Mouse (Mus musculus) forebrain, embryonic 11.5 days (tissue): ENCODE results near the gene Flnb. TPM values are rescaled to one million over a fixed set of nuclear protein-coding genes. Genes with fewer than 3 reads are reported as not detected.

Experiments used
- ATAC-seq: fragments of 200-750 bp; cut with Nextera tagmentation; replicated peaks from 2 replicates; pipeline ENCODE4 v1.8.0; 2017; ENCODE audit warnings: moderate TSS enrichment; ENCODE audit not compliant: low FRiP score
- DNase-seq: peaks from one replicate; pipeline ENCODE4 v3.0.0-alpha.2; 2017; ENCODE audit warnings: low spot score
- H3K27ac ChIP-seq: fragments of 300-500 bp; sonication (generic); 2 replicates; pipeline ENCODE4 v1.5.1; 2014; ENCODE audit warnings: low read depth, low read length
- H3K27me3 ChIP-seq: fragments of 300-500 bp; sonication (generic); 2 replicates; pipeline ENCODE4 v1.6.1; 2014; ENCODE audit warnings: mild to moderate bottlenecking, low read length, mixed read lengths; ENCODE audit not compliant: control insufficient read depth, insufficient read depth
- H3K36me3 ChIP-seq: fragments of 300-500 bp; sonication (generic); 2 replicates; pipeline ENCODE4 v1.6.1; 2014; ENCODE audit warnings: mild to moderate bottlenecking, low read length, moderate library complexity, mixed read lengths; ENCODE audit not compliant: control insufficient read depth, insufficient read depth
- H3K4me1 ChIP-seq: fragments of 300-500 bp; sonication (generic); replicated peaks from 2 replicates; pipeline ENCODE4 v1.6.1; 2014; ENCODE audit warnings: low read length, mixed read lengths; ENCODE audit not compliant: control insufficient read depth, insufficient read depth
- H3K4me2 ChIP-seq: fragments of 300-500 bp; sonication (generic); 2 replicates; pipeline ENCODE4 v1.6.1; 2014; ENCODE audit warnings: low read depth, mild to moderate bottlenecking, low read length, moderate library complexity, mixed read lengths; ENCODE audit not compliant: severe bottlenecking
- H3K4me3 ChIP-seq: fragments of 300-500 bp; sonication (generic); 2 replicates; pipeline ENCODE4 v1.5.1; 2014; ENCODE audit warnings: low read depth, low read length
- H3K9ac ChIP-seq: fragments of 300-500 bp; sonication (generic); 2 replicates; pipeline ENCODE4 v1.6.1; 2014; ENCODE audit warnings: low read length
- H3K9me3 ChIP-seq: fragments of 300-500 bp; sonication (generic); 2 replicates; pipeline ENCODE4 v1.6.1; 2016; ENCODE audit warnings: low read length, mixed read lengths; ENCODE audit not compliant: control insufficient read depth
- WGBS: fragments of 180-500 bp; shearing (Covaris S2); extraction: QIAGEN DNeasy Blood & Tissue Kit; methylation state at CpG from one replicate; pipeline ENCODE4 v1.1.7; 2014; 5-methylcytosine and 5-hydroxymethylcytosine counted together
- polyA plus RNA-seq: library from polyadenylated mRNA; unstranded; fragments of >200 nt; fragmentation: Nextera tagmentation; extraction: Ambion mirVana; gene quantifications from 2 replicates; pipeline ENCODE4 v1.2.1, GENCODE M21; 2014

Flnb gene
- polyA plus RNA-seq, 1 experiment from 2014 or later = 27.2 TPM

GRCm38 (mm10) chr14:7863199-7863598 is 45.4 kb downstream of the Flnb start:
- no peak for DNase-seq
- no peak overlapping the region for H3K27ac ChIP-seq
- H3K9ac ChIP-seq = no peak overlapping the region
- no peak overlapping the region for H3K4me3 ChIP-seq
- no peaks in the 10 kb centered on the region for H3K4me1 ChIP-seq
- 93% methylated on average over 5 of the region's 5 CpGs for WGBS
- H3K36me3 ChIP-seq = no peaks in the 10 kb centered on the region; the same call in 1 of the 2 replicates
- no peak for ATAC-seq
- no peaks in the 10 kb centered on the region for H3K27me3 ChIP-seq
- H3K9me3 ChIP-seq = no peaks in the 10 kb centered on the region
- H3K4me2 ChIP-seq = no peak overlapping the region

- no peak for ATAC-seq
- Histone ChIP-seq H3K27ac (no peak overlapping the region), H3K4me3 (no peak overlapping the region), H3K9ac (no peak overlapping the region), H3K4me1 (no peaks in the 10 kb centered on the region), H3K27me3 (no peaks in the 10 kb centered on the region), H3K4me2 (no peak overlapping the region), H3K9me3 (no peaks in the 10 kb centered on the region), H3K36me3 (no peaks in the 10 kb centered on the region; the same call in 1 of the 2 replicates)
- 85% methylated on average over 9 of the region's 9 CpGs for WGBS
- DNase-seq = no peak
Measured at GRCm38 (mm10) chr14:7863871-7864505, 46.2 kb downstream of the Flnb start.

- Histone ChIP-seq H3K27ac (no peak overlapping the region), H3K4me1 (no peaks in the 10 kb centered on the region), H3K36me3 (no peaks in the 10 kb centered on the region; the same call in 1 of the 2 replicates), H3K4me2 (no peak overlapping the region), H3K27me3 (no peaks in the 10 kb centered on the region), H3K9me3 (no peaks in the 10 kb centered on the region), H3K9ac (no peak overlapping the region), H3K4me3 (no peak overlapping the region)
- WGBS = 90% methylated on average over 9 of the region's 9 CpGs
- DNase-seq (no peak), ATAC-seq (no peak)
Measured at GRCm38 (mm10) chr14:7864506-7864899, 46.7 kb downstream of the Flnb start.

- DNase-seq (no peak), ATAC-seq (no peak)
- no peak overlapping the region for H3K9ac ChIP-seq
- no peaks in the 10 kb centered on the region; the same call in 1 of the 2 replicates for H3K36me3 ChIP-seq
- H3K27ac ChIP-seq = no peak overlapping the region
- H3K4me1 ChIP-seq = no peaks in the 10 kb centered on the region
- 93% methylated on average over 7 of the region's 7 CpGs for WGBS
- H3K9me3 ChIP-seq = no peaks in the 10 kb centered on the region
- no peak overlapping the region for H3K4me3 ChIP-seq
- no peaks in the 10 kb centered on the region for H3K27me3 ChIP-seq
- no peak overlapping the region for H3K4me2 ChIP-seq
Measured at GRCm38 (mm10) chr14:7867224-7867623, 49.5 kb downstream of the Flnb start.

GRCm38 (mm10) chr14:7867841-7868240 is 50.1 kb downstream of the Flnb start:
- no peaks in the 10 kb centered on the region for H3K27me3 ChIP-seq
- DNase-seq (no peak), ATAC-seq (no peak)
- 83% methylated on average over 3 of the region's 3 CpGs for WGBS
- no peaks in the 10 kb centered on the region for H3K9me3 ChIP-seq
- no peak overlapping the region for H3K27ac ChIP-seq
- H3K9ac ChIP-seq = no peak overlapping the region
- no peak overlapping the region for H3K4me3 ChIP-seq
- no peak overlapping the region for H3K4me2 ChIP-seq
- H3K36me3 ChIP-seq = no peaks in the 10 kb centered on the region; the same call in 1 of the 2 replicates
- no peaks in the 10 kb centered on the region for H3K4me1 ChIP-seq

- 96% methylated on average over 6 of the region's 6 CpGs for WGBS
Measured at GRCm38 (mm10) chr14:7869796-7870195, 52.0 kb downstream of the Flnb start.

GRCm38 (mm10) chr14:7873552-7873951 is 55.8 kb downstream of the Flnb start:
- no peak overlapping the region for H3K27ac ChIP-seq
- no peaks in the 10 kb centered on the region for H3K27me3 ChIP-seq
- no peak overlapping the region for H3K9ac ChIP-seq
- DNase-seq (no peak), ATAC-seq (no peak)
- no peak overlapping the region for H3K4me3 ChIP-seq
- no peaks in the 10 kb centered on the region for H3K9me3 ChIP-seq
- WGBS = 94% methylated on average over 2 of the region's 2 CpGs
- H3K4me2 ChIP-seq = no peak overlapping the region
- no peaks in the 10 kb centered on the region for H3K4me1 ChIP-seq
- no peaks in the 10 kb centered on the region; the same call in 1 of the 2 replicates for H3K36me3 ChIP-seq

More at GRCm38 (mm10) chr14:7869796-7870195, 52.0 kb downstream of the Flnb start:
- H3K9ac ChIP-seq = no peak overlapping the region
- no peak overlapping the region for H3K4me2 ChIP-seq
- no peak overlapping the region for H3K4me3 ChIP-seq
- no peaks in the 10 kb centered on the region for H3K9me3 ChIP-seq
- no peaks in the 10 kb centered on the region for H3K27me3 ChIP-seq
- no peak for ATAC-seq
- H3K36me3 ChIP-seq = no peaks in the 10 kb centered on the region; the same call in 1 of the 2 replicates
- DNase-seq = no peak
- no peaks in the 10 kb centered on the region for H3K4me1 ChIP-seq
- no peak overlapping the region for H3K27ac ChIP-seq

- DNase-seq (no peak), ATAC-seq (no peak)
- Histone ChIP-seq H3K4me1 (no peaks in the 10 kb centered on the region), H3K4me2 (no peak overlapping the region), H3K4me3 (no peak overlapping the region), H3K27ac (no peak overlapping the region), H3K36me3 (no peaks in the 10 kb centered on the region; the same call in 1 of the 2 replicates), H3K27me3 (no peaks in the 10 kb centered on the region), H3K9ac (no peak overlapping the region), H3K9me3 (no peaks in the 10 kb centered on the region)
- 88% methylated on average over 4 of the region's 4 CpGs for WGBS
Measured at GRCm38 (mm10) chr14:7874495-7874894, 56.7 kb downstream of the Flnb start.

- Histone ChIP-seq H3K4me1 (no peaks in the 10 kb centered on the region), H3K36me3 (peaks cover 6% of the 10 kb centered on the region; the same call in 1 of the 2 replicates)
Measured at GRCm38 (mm10) chr14:7877957-7878356, 60.2 kb downstream of the Flnb start.

More at GRCm38 (mm10) chr14:7877957-7878356, 60.2 kb downstream of the Flnb start:
- Histone ChIP-seq H3K27me3 (no peaks in the 10 kb centered on the region), H3K4me3 (no peak overlapping the region), H3K4me2 (no peak overlapping the region), H3K9ac (no peak overlapping the region), H3K9me3 (no peaks in the 10 kb centered on the region), H3K27ac (no peak overlapping the region)
- ATAC-seq (no peak), DNase-seq (no peak)
- 94% methylated on average over 2 of the region's 2 CpGs for WGBS
